Mouse (Mus musculus): ENCODE results near the gene Gm38392. TPM values are rescaled to one million over a fixed set of nuclear protein-coding genes. Genes with fewer than 3 reads are reported as not detected.

Gene Gm38392
- 0.55 and 3.5 TPM in 2 replicates for polyA plus RNA-seq (2015; fragmentation: Nextera tagmentation; extraction: Ambion mirVana)

DNA sequence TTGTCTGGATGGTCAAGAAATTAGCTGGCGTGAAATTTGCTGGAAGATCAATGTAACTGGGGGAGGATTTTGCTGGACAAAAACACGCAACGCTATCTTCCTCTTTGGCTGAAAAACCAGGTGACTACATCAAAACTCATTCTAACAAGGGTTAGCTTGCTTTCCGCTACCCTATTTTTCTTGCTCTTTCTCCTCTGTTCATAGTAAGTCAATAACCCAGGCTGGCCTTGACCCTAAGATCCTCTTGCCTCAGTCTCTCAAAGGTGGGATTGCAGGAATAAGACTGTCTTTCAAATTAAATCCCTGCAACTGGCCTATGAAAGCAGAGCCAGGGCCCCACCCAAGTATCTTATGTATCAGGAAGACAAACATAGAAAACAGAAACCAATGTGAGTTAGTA, at the start of gene Gm38392:
Gm38392 (minus strand) TSS at position 101 of the 400 bp plus-strand sequence.
- H3K9ac ChIP-seq = no peak within 1 kb of the TSS
- ATAC-seq (ENCODE audit: insufficient number of reproducible peaks, insufficient read depth, low FRiP score, low TSS enrichment, low read depth) = no peak
- no peak within 1 kb of the TSS for H3K27ac ChIP-seq
- H3K36me3 ChIP-seq = peaks cover 10% of the 10 kb centered on the region; the same call in 1 of the 2 replicates
- 97% methylated on average over 4 of the region's 4 CpGs for WGBS
- no peak within 1 kb of the TSS for H3K4me2 ChIP-seq
- no peak within 1 kb of the TSS for H3K4me3 ChIP-seq
- no peaks in the 10 kb centered on the region for H3K9me3 ChIP-seq
- no peaks in the 10 kb centered on the region for H3K27me3 ChIP-seq
- H3K4me1 ChIP-seq = no peaks in the 10 kb centered on the region

DNA sequence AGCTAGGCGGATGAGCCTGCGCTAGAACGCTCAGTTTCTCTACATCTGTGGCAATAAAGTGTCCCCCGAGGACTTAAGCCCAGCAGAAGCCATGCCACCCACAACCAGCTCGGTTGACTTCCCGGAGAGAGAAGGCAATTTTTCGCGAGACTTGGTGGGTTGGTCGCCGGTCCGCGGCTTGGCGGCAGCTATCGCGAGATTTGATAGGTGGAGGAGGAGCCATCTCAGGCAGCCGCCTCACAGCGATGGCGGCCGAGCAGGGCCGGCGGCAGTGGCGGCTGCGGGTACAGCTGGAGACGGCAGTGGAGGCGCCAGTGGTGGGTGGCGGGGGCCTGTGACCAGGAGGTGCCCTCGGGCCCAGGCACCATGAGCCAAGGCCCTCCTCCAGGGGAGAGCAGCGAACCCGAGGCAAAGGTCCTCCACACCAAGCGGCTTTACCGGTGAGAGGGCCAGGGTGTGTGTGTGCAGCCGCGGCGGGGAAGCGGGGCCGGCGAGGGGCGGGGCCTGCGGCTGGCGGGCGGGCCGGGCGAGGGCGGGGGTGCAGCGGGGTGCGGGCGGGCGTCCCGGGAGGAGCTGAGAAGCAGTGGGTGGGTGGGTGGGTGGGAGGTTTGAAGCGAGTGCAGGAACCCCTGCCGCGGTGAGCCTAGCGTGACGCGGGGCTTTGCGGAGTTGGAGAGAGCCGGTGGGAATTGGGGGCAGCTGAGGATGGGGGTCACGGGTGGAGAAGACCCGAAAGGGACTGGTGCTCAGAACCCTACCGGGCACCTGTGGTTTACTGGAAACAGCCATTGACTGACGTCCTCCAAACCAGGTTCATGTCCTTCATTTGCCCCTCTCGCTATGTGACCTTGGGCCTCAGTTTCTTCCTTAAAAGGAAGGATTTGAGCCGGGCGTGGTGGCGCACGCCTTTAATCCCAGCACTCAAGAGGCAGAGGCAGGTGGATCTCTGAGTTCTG, 49.3 kb upstream of the Gm38392 start, which contains the start of the genes Tmem79 and Smg5:
Tmem79 (minus strand) TSS at position 91 of the 956 bp plus-strand sequence.
Smg5 (plus strand) TSS at position 203 of the 956 bp plus-strand sequence.
- ATAC-seq (ENCODE audit: insufficient number of reproducible peaks, insufficient read depth, low FRiP score, low TSS enrichment, low read depth) = peak; percentile 90
- peak within 1 kb of the TSS; percentile 96 for H3K27ac ChIP-seq
- peak within 1 kb of the TSS; percentile 92 for H3K9ac ChIP-seq
- peak within 1 kb of the TSS; percentile 76 for H3K4me3 ChIP-seq
- H3K27me3 ChIP-seq = no peaks in the 10 kb centered on the region
- WGBS = 2% methylated on average over 62 of the region's 66 CpGs
- peaks cover 5% of the 10 kb centered on the region; the same call in 1 of the 2 replicates for H3K36me3 ChIP-seq
- H3K9me3 ChIP-seq = no peaks in the 10 kb centered on the region
- peaks cover 26% of the 10 kb centered on the region for H3K4me1 ChIP-seq
- H3K4me2 ChIP-seq = peak within 1 kb of the TSS; percentile 78

DNA sequence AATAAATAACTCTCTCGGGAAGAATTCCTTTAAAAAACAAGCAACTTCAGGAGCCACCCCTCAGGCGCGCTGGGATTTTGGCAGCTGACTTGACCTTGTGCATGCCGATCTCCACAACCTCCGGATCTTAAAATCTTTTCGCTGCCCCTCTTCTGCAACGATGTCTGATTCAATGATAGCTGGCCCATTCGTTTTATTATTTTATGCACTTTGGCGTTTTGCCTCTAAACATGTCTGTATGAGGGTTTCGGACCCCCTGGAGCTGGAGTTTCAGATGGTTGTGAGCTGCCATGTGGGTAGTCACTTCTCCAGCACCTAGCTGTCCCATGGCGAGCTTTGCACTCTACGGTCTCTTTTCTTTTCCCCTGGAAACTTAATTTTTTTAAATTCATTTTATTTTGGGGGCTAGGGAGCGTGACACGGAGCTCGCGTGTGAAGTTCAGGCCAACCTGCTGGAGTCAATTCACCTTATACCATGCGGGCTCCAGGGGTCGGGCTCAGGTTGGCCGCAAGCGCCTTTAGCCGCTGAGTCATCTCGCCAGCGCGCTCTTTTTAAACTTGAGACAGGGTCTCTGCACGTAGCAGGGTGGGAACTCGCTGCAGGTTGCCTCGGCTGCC, 48.5 kb upstream of the Gm38392 start:
- peak overlapping the region; percentile 78 for H3K4me2 ChIP-seq
- no peaks in the 10 kb centered on the region for H3K27me3 ChIP-seq
- H3K27ac ChIP-seq = peak overlapping the region; percentile 96
- WGBS = under 1% methylated on average over 27 of the region's 27 CpGs
- peaks cover under 1% of the 10 kb centered on the region; the same call in 1 of the 2 replicates for H3K36me3 ChIP-seq
- H3K4me3 ChIP-seq = peak overlapping the region; percentile 76
- H3K9ac ChIP-seq = peak overlapping the region; percentile 92
- no peaks in the 10 kb centered on the region for H3K9me3 ChIP-seq
- H3K4me1 ChIP-seq = peaks cover 26% of the 10 kb centered on the region
- ATAC-seq (ENCODE audit: insufficient number of reproducible peaks, insufficient read depth, low FRiP score, low TSS enrichment, low read depth) = peak; percentile 40; the same call in 1 of the 2 replicates

DNA sequence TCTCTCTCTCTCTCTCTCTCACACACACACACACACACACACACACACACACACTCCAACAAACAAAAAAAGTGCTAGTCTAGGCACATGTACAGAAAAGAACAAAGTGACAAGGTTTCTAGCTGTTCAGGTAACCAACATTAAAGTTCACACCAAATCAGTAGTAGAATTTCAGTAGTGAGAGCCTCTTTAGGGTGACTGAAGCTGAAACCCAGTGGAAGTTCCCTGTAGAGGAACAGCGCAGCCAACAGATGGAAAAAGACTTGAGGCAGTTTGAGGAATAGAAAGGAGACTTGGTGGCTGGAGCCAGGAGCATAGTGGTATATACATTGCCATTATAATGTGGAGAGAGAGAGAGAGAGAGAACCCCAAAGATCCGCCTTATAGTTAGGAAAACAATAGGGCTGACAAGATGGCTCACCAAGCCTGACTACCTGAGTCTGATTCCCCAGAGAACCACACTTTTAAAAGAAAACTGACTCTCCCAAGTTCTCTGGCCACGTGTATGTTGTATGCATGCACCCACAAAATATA, 48.0 kb upstream of the Gm38392 start:
- Histone ChIP-seq H3K4me2 (peak overlapping the region; percentile 78), H3K27ac (peak overlapping the region; percentile 96)
- ATAC-seq (ENCODE audit: insufficient number of reproducible peaks, insufficient read depth, low FRiP score, low TSS enrichment, low read depth) = no peak

GRCm38 (mm10) chr3:88334029-88334658, 47.1 kb upstream of the Gm38392 start:
- Histone ChIP-seq H3K4me2 (peak overlapping the region; percentile 78), H3K9ac (peak overlapping the region; percentile 92; the same call in 1 of the 2 replicates), H3K27me3 (no peaks in the 10 kb centered on the region), H3K4me1 (peaks cover 26% of the 10 kb centered on the region), H3K9me3 (no peaks in the 10 kb centered on the region), H3K27ac (peak overlapping the region; percentile 96; the same call in 1 of the 2 replicates), H3K36me3 (peaks cover 8% of the 10 kb centered on the region), H3K4me3 (peak overlapping the region; percentile 24)
- WGBS = 38% methylated on average over 12 of the region's 12 CpGs
- no peak for ATAC-seq (ENCODE audit: insufficient number of reproducible peaks, insufficient read depth, low FRiP score, low TSS enrichment, low read depth)

More for the DNA sequence above, 48.0 kb upstream of the Gm38392 start:
- no peaks in the 10 kb centered on the region for H3K27me3 ChIP-seq
- no peaks in the 10 kb centered on the region for H3K36me3 ChIP-seq
- 30% methylated on average over 3 of the region's 3 CpGs for WGBS
- peaks cover 26% of the 10 kb centered on the region for H3K4me1 ChIP-seq
- H3K9ac ChIP-seq = peak overlapping the region; percentile 92
- peak overlapping the region; percentile 76 for H3K4me3 ChIP-seq
- H3K9me3 ChIP-seq = no peaks in the 10 kb centered on the region

GRCm38 (mm10) chr3:88331282-88331681, 44.3 kb upstream of the Gm38392 start:
- H3K9ac ChIP-seq = no peak overlapping the region
- no peak overlapping the region for H3K4me2 ChIP-seq
- no peaks in the 10 kb centered on the region for H3K27me3 ChIP-seq
- peaks cover 19% of the 10 kb centered on the region for H3K4me1 ChIP-seq
- no peak overlapping the region for H3K4me3 ChIP-seq
- no peak overlapping the region for H3K27ac ChIP-seq
- no peak for ATAC-seq (ENCODE audit: insufficient number of reproducible peaks, insufficient read depth, low FRiP score, low TSS enrichment, low read depth)
- 25% methylated on average over 2 of the region's 2 CpGs for WGBS
- H3K36me3 ChIP-seq = peaks cover 34% of the 10 kb centered on the region
- H3K9me3 ChIP-seq = no peaks in the 10 kb centered on the region

- no peak overlapping the region for H3K4me3 ChIP-seq
- no peaks in the 10 kb centered on the region for H3K9me3 ChIP-seq
- no peak overlapping the region for H3K27ac ChIP-seq
- no peaks in the 10 kb centered on the region for H3K27me3 ChIP-seq
- H3K4me1 ChIP-seq = peaks cover 15% of the 10 kb centered on the region
- H3K4me2 ChIP-seq = no peak overlapping the region
- 78% methylated on average over 5 of the region's 5 CpGs for WGBS
- peaks cover 35% of the 10 kb centered on the region for H3K36me3 ChIP-seq
- no peak for ATAC-seq (ENCODE audit: insufficient number of reproducible peaks, insufficient read depth, low FRiP score, low TSS enrichment, low read depth)
- H3K9ac ChIP-seq = no peak overlapping the region
Measured at GRCm38 (mm10) chr3:88328956-88329355, 41.9 kb upstream of the Gm38392 start.

DNA sequence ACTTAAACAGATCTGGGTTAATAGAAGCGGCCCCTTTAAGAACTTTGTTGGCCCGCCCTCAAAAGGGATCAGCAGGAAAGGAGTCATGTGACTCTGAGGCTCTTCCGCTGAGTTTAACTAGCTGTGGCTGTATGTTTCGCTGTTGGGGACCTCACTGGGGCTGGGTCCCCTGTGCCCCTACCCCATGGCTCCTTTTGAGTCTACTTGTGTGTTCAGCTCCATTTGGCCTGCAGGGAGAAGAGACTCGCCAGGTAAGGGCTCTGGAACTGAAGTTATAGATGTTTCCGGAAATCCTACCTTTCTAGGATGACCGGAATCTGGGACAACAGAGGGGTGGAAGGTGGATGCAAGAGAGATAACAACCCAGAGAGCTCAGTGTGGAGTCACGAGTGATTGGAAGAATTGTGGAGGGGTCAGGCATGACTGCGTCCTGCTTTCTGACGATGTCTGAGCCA, 38.0 kb upstream of the Gm38392 start, which contains the start of gene Glmp:
Glmp (plus strand) TSS at position 73 of the 455 bp plus-strand sequence.
- under 1% methylated on average over 10 of the region's 10 CpGs for WGBS

DNA sequence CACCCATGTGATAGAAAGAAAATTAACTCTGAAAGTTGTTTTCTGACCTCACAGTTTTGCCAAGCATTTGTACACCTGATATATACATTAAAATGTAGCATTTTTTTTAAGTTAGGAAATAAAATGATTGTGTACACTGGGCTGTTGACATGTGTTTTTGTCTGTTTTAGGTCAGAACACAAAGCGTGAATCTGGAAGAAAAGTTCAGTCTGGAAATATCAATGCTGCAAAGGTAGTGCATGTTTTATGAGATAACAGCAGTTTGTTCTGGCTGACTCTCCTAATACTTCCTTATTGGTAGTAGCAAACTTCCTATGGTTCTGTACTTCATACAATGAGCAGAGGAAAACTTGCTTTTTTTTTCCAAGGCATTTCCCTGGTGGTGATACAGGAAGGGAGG, 12.2 kb upstream of the Gm38392 start:
- Histone ChIP-seq H3K4me1 (peaks cover 15% of the 10 kb centered on the region), H3K9ac (no peak overlapping the region), H3K27ac (no peak overlapping the region), H3K4me2 (0 out of 2 replicates have a peak overlapping the region, but pooled peaks have one; percentile 89), H3K27me3 (no peaks in the 10 kb centered on the region), H3K4me3 (no peak overlapping the region), H3K36me3 (peaks cover 49% of the 10 kb centered on the region), H3K9me3 (no peaks in the 10 kb centered on the region)
- ATAC-seq (ENCODE audit: insufficient number of reproducible peaks, insufficient read depth, low FRiP score, low TSS enrichment, low read depth) = no peak
- 95% methylated on average over 1 of the region's 1 CpGs for WGBS

More for the DNA sequence above, 38.0 kb upstream of the Gm38392 start, which contains the start of gene Glmp:
- Histone ChIP-seq H3K4me2 (peak within 1 kb of the TSS; percentile 79), H3K27ac (0 out of 2 replicates have a peak within 1 kb of the TSS, but pooled peaks have one; percentile 13), H3K4me3 (peak within 1 kb of the TSS; percentile 62), H3K9me3 (no peaks in the 10 kb centered on the region), H3K36me3 (peaks cover 70% of the 10 kb centered on the region), H3K27me3 (no peaks in the 10 kb centered on the region), H3K4me1 (peaks cover 15% of the 10 kb centered on the region), H3K9ac (peak within 1 kb of the TSS; percentile 79)
- no peak for ATAC-seq (ENCODE audit: insufficient number of reproducible peaks, insufficient read depth, low FRiP score, low TSS enrichment, low read depth)

- Histone ChIP-seq H3K27me3 (no peaks in the 10 kb centered on the region), H3K9me3 (no peaks in the 10 kb centered on the region), H3K4me2 (peak overlapping the region; percentile 89), H3K4me1 (peaks cover 15% of the 10 kb centered on the region), H3K9ac (peak overlapping the region; percentile 92), H3K36me3 (peaks cover 33% of the 10 kb centered on the region), H3K27ac (peak overlapping the region; percentile 95), H3K4me3 (peak overlapping the region; percentile 75)
- under 1% methylated on average over 30 of the region's 30 CpGs for whole genome bisulfite sequencing
- no peak for ATAC-seq (ENCODE audit: insufficient number of reproducible peaks, insufficient read depth, low FRiP score, low TSS enrichment, low read depth)
Measured at GRCm38 (mm10) chr3:88297321-88297851, 10.4 kb upstream of the Gm38392 start.

All from embryonic facial prominence, embryonic 13.5 days (tissue).